Mouse (Mus musculus) frontal cortex, postnatal 10 days (tissue): ENCODE results near the gene H2-Aa.

Experiments used
- DNase-seq, 2 experiments: peaks; one replicate each; pipeline ENCODE4 v3.0.0; 2022; ENCODE audit warnings: low spot score in 2 of 2, mixed read lengths in 1 of 2

Gene H2-Aa

DNA sequence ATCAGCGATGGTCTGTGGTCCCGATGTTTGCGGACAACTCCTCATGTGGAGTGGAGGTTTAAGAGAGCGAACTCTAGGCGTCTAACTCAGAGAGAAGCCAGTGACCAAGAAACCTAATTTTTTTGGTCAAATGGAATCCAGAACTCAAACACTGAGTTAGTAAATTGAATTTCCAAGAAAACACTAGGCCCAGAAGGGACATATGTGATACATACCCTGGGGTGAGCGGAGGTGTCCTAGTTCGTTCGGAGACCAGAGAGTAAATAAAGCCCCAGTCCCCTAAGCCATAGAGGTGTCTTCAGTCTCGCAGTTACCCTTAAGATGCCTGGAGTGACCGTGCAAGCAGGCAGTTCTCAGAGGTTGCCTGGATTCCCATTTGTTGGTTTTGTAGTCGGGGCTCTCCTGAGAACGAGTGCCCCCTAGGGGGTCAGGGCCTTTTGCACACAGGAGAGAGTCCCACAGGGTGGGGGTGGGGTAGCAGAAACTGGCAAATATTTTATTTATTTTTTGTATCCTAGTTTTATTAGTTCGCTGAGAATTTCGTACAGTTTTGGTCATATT lies 23.7 kb downstream of the H2-Aa start:
- no peak for DNase-seq

- DNase-seq: peak in 1 of 2 experiments; percentile 64
These were observed 24.6 kb downstream of the H2-Aa start for GRCm38 (mm10) chr17:34263068-34263467.

- DNase-seq: peak in 1 of 2 experiments; percentile 65
These were observed 26.1 kb downstream of the H2-Aa start for GRCm38 (mm10) chr17:34261502-34261901.

GRCm38 (mm10) chr17:34260551-34260950 lies 27.1 kb downstream of the H2-Aa start:
- DNase-seq: no peak

DNA sequence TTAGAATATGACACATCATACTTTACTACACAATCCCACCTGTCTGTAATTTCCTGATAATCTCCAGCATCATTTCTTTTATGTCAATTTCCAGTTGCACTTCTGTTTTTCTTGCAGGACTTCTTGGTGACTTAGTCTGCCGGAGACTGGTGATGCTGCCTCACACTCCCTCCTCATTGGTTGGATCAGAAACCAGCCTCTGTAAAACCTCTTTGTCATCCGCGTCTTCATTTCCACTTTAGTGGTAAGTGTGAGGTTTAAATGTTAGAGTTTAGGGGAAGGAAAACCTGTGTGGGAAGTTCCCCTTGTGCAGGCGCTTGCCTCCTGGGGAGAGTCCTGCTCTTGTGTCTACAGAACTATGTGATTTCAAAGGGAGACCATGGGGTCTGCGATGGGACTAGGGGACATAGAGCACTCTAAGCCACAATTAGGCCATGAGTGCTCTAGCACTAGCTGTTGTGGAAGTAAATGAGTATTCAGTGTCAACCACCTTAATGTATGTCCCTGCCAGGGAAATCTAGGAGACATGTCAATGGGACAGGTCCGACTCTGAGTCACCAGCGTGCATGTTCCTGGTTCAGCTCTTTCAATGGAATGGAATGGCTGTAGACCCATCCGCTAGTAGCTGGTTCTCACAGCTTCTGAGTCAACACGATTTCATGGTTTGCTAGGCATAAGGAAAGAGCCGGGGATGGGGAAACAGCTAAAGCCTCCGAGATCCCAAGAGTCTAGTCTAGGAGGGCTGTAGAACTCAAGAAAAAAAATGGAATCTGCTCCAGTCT lies 29.8 kb downstream of the H2-Aa start, which contains the start of gene H2-Ab1:
Gene H2-Ab1 (plus strand): TSS at position 96 of the 782 bp plus-strand sequence.
- DNase-seq: peak; percentile 56 to 80

DNA sequence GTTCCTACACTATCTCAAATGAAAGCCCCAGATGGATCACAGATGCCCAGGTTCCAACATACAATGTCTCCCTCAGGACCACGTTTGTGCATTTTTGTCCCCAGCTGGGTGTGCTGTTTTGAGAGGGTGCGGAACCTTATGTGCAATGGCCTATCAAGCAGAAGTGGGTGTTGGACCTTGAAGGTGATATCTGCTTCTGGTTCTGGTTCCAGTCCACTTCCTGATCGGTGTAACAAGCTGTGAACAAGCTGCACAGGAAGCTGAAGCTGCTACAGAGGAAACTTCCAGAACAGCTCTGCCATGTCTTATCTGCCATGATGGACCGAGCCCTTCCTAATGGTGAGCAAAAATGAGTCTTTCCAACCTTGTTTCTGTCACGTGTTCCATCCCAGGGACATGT lies 31.1 kb downstream of the H2-Aa start:
- no peak for DNase-seq

DNA sequence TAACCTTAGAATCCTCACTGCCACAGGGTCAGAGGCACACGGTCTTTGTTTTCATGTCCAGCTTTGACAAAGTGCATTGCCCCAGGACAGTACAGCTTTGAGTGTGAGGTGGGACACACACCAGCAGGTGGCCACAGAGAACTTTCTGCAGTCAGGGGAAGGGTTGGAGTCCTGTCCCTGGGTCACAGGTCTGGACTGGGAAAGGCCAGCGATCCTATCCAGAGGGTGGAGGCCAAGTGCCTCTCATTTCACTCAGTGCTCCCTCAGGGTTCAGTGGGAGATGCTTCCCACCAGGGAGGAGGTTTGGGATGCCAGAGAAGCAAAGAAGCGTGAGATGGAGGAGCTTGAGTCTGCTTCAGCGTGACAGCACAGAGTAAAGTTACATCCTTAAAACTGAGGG lies 36.0 kb downstream of the H2-Aa start:
- DNase-seq: no peak

GRCm38 (mm10) chr17:34249878-34250277 lies 37.7 kb downstream of the H2-Aa start:
- no peak for DNase-seq

DNA sequence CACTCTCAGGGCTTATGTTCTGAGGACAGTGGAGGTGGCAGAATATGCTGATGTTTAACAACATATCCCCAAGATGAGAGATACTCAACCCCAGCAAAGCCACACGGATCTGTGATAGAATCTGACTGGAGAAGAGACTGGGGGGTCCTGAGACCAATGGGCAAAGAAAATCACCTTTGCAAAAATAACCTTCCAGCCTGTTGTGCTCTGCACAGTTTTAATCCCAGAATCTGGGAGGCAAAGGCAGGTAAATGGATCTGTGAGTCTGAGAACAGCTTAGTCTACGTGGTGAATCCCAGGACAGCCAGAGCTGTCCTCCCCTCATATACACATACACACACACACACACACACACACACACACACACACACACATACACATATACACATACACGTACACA lies 38.3 kb downstream of the H2-Aa start:
- no peak for DNase-seq

DNA sequence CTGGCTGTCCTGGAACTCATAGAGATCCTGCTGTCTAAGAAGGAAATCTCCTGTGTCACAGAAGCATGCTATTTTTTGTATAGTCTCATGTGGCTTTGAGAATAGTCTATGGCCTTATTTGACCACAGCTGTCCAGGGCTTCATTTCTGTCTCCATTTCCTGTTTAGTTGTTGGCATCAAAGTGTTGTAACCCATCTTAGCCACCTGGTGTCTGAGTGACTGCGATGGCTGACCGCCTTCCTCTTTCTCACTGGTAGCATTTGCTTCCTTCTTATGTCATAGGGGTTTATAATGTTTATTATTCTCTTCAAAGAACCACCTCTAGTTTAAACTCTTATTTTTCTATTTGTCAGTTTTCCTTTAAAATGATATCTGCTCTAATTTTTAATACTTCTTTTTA lies 38.9 kb downstream of the H2-Aa start:
- DNase-seq: no peak

GRCm38 (mm10) chr17:34247047-34247446 lies 40.6 kb downstream of the H2-Aa start:
- DNase-seq: no peak

DNA sequence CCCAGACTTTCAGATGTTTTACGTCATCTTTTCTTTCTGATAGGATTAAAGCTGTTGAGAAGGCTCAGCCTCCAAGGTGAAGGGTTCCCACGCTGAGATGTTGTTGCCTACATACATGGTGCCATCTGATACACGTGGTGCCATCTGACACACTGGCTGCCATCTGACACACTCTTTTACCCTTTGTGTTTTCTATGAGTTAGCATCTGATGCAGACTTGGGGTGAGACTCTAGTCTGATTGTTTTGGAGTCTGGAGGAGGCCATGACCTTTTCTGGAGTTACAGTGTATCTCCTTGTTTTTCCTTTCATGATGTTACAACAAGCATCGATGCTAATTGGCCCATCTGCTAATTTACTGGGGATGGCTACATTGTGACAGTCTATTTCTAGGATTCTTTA lies 43.0 kb downstream of the H2-Aa start:
- DNase-seq: no peak

DNA sequence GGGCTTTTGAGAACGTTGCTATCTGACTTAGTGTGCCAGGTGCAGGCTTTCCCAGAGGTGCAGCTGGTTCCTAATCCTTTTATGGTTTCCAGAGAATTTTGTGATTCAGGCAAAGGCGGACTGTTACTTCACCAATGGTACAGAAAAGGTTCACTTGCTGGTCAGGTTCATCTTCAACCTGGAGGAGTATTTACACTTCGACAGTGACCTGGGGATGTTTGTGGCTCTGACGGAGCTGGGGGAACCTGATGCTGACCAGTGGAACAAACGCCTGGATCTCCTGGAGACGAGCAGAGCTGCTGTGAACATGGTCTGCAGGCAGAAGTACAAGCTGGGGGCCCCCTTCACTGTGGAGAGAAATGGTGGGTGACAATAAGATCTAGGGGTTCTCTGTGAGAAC lies 46.7 kb downstream of the H2-Aa start:
- no peak for DNase-seq

- DNase-seq: no peak
These were observed 47.3 kb downstream of the H2-Aa start for GRCm38 (mm10) chr17:34240366-34240765.

- DNase-seq: no peak
These were observed 48.0 kb downstream of the H2-Aa start for GRCm38 (mm10) chr17:34239601-34240041.

DNA sequence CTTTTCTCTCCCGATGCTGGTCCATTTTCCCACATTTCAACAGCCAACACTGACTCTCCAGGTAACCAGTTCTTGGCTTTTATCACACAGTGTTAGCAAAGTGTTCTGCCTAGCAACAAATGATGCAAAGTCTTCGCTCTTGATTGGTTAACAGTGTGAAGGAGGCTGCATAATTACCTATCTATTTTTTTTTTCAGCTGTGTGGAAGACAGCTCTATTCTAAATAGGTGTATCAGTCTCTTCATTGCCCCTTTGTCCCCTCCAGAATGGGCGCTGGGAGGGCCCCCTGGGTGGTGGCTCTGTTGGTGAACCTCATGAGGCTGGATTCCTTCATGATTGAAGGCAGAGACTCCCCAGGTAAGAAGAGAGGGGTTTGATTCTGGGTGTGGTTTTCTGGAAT lies 48.9 kb downstream of the H2-Aa start, which contains the start of gene H2-Ob:
Gene H2-Ob (plus strand): TSS at position 198 of the 400 bp plus-strand sequence.
- no peak for DNase-seq

DNA sequence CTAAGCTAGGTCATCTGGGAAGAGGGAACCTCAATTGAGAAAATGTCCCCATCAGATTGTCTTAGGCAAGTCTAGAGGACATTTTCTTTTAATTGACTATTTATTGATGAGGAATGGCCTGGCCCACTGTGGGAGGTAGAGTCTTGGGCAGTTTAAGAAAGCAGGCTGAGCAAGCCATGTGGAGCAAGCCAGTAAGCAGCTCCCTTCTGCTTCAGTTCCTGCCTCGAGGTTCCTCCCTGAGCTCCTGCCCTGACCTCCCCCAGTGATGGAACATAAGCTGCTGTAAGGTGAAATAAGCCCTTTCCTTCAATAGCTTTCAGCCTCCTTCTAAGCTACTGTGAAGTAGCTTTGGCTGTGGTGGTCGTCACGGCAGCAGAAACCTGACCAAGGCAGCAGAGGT lies 49.9 kb downstream of the H2-Aa start:
- DNase-seq: no peak

DNA sequence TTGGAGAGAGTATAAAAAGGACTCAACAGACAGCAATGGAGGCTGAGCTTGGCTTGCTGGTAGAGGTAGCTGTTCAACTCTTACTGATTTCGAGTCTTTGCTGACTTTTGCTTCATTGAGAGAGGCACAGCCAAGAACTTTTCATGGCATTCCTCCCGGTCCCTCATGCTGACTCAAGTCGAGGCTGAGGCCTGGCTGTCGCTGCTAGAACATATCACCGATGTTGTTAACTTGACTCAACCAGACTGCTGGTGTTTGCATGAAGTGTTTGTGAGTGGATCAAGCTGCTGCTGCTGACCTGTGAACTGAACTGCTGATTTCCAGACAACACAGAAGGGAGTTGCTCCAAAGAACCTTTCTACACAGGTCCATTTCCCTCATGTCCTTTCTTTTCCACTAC lies 50.9 kb downstream of the H2-Aa start:
- no peak for DNase-seq

- DNase-seq: peak in 1 of 2 experiments; percentile 69
These were observed 52.7 kb downstream of the H2-Aa start for GRCm38 (mm10) chr17:34234926-34235325.
